In genomic region chr12:86647279-86647678, GRCm38 (mm10) we compare ENCODE assay signal across 12 mouse cellular contexts. TPM values are rescaled to one million over a fixed set of nuclear protein-coding genes. Genes with fewer than 3 reads are reported as not detected.
DNase-seq lines count a peak whose midpoint lies in the region; ATAC-seq lines count a peak whose summit lies in the region.
"Had no signal": no experiment of that assay in that cellular context is flagged by ENCODE, and none has a peak within 500 bp of the region (broad histone marks: within the 10 kb centered on the region; RNA-seq: fewer than 3 reads in every experiment).

No protein-coding gene starts in this region.

- no peaks in the 10 kb centered on the region for H3K9me3 ChIP-seq in heart, embryonic 14.5 days (ENCODE audit: control insufficient read depth, low read length)
- no peaks in the 10 kb centered on the region for H3K9me3 ChIP-seq in neural tube, embryonic 13.5 days
- no peaks in the 10 kb centered on the region for H3K9me3 ChIP-seq in hindbrain, embryonic 16.5 days (ENCODE audit: control insufficient read depth, low read length)
- H3K9me3 ChIP-seq: kidney, embryonic 15.5 days; lung, embryonic 15.5 days had no signal

- peaks cover 24 to 25% of the 10 kb centered on the region in 2 experiments for H3K4me1 ChIP-seq in heart, embryonic 14.5 days (ENCODE audit: control insufficient read depth in 2 of 2, insufficient read depth in 2 of 2, low read length in 2 of 2)
- H3K4me1 ChIP-seq in neural tube, embryonic 13.5 days (replicated peaks) = peaks cover 47% of the 10 kb centered on the region
- H3K4me1 ChIP-seq in hindbrain, embryonic 16.5 days (ENCODE audit: control insufficient read depth, insufficient read depth, low read depth, low read length) = peaks cover 14% of the 10 kb centered on the region

- H3K4me3 ChIP-seq in heart, embryonic 14.5 days (ENCODE audit: control insufficient read depth in 1 of 2, insufficient read depth in 1 of 2, low read depth in 1 of 2, low read length in 2 of 2) = no peak overlapping the region
- H3K4me3 ChIP-seq in neural tube, embryonic 13.5 days = no peak overlapping the region
- H3K4me3 ChIP-seq in hindbrain, embryonic 16.5 days (ENCODE audit: low read length) = no peak overlapping the region
- H3K4me3 ChIP-seq: kidney, embryonic 15.5 days; lung, embryonic 15.5 days; myocyte had no signal

- no peak overlapping the region for H3K4me2 ChIP-seq in heart, embryonic 14.5 days (ENCODE audit: low read length)
- H3K4me2 ChIP-seq in neural tube, embryonic 13.5 days = no peak overlapping the region
- H3K4me2 ChIP-seq in hindbrain, embryonic 16.5 days (ENCODE audit: low read length) = 0 out of 2 replicates have a peak overlapping the region, but pooled peaks have one; percentile 5
- H3K4me2 ChIP-seq: kidney, embryonic 15.5 days; lung, embryonic 15.5 days had no signal

- H3K9ac ChIP-seq in heart, embryonic 14.5 days (ENCODE audit: low read length) = peak overlapping the region; percentile 11; the same call in 1 of the 2 replicates
- no peak overlapping the region for H3K9ac ChIP-seq in neural tube, embryonic 13.5 days
- H3K9ac ChIP-seq in hindbrain, embryonic 16.5 days (ENCODE audit: low read depth, low read length) = no peak overlapping the region
- H3K9ac ChIP-seq: kidney, embryonic 15.5 days; lung, embryonic 15.5 days had no signal

- 45% methylated on average over 9 of the region's 9 CpGs for WGBS in heart, embryonic 14.5 days
- 52% methylated on average over 9 of the region's 9 CpGs for WGBS in neural tube, embryonic 13.5 days
- WGBS in hindbrain, embryonic 16.5 days = 23% methylated on average over 9 of the region's 9 CpGs

- no peak for DNase-seq in heart, postnatal 4 days
- no peak for DNase-seq in neural tube, embryonic 10.5 days (ENCODE audit: extremely low spot score, low spot score)
- DNase-seq in thymus, postnatal 14 days = no peak
- DNase-seq in spleen, postnatal 4 days (ENCODE audit: low spot score in 2 of 2) = no peak
- DNase-seq: thymus, adult 18-20 months had no signal

- H3K27ac ChIP-seq in heart, embryonic 14.5 days (replicated peaks in 1 of 2; ENCODE audit: control insufficient read depth in 1 of 2, insufficient read depth in 1 of 2, low read depth in 2 of 2, low read length in 2 of 2) = peak overlapping the region; percentile 15 to 65
- H3K27ac ChIP-seq in neural tube, embryonic 13.5 days (replicated peaks) = 0 out of 2 replicates have a peak overlapping the region, but pooled peaks have one; percentile 14
- 0 out of 2 replicates have a peak overlapping the region, but pooled peaks have one; percentile 8 for H3K27ac ChIP-seq in hindbrain, embryonic 16.5 days (ENCODE audit: low read depth, low read length)
- H3K27ac ChIP-seq: kidney, embryonic 15.5 days; lung, embryonic 15.5 days had no signal

- no peak for ATAC-seq in heart, embryonic 14.5 days (ENCODE audit: insufficient number of reproducible peaks, insufficient read depth, low FRiP score, low read depth)
- no peak for ATAC-seq in neural tube, embryonic 13.5 days (ENCODE audit: low read depth)
- peak; percentile 7; the same call in 1 of the 2 replicates for ATAC-seq in hindbrain, embryonic 16.5 days
- ATAC-seq in inflammation-experienced regulatory T-cells, adult 6 months = no peak

- H3K36me3 ChIP-seq in heart, embryonic 14.5 days (ENCODE audit: control insufficient read depth, insufficient read depth, low read length) = no peaks in the 10 kb centered on the region
- no peaks in the 10 kb centered on the region for H3K36me3 ChIP-seq in neural tube, embryonic 13.5 days
- no peaks in the 10 kb centered on the region for H3K36me3 ChIP-seq in hindbrain, embryonic 16.5 days (ENCODE audit: control insufficient read depth, insufficient read depth, low read length)
- H3K36me3 ChIP-seq: kidney, embryonic 15.5 days; lung, embryonic 15.5 days had no signal

- H3K27me3 ChIP-seq in heart, embryonic 14.5 days (ENCODE audit: control insufficient read depth, insufficient read depth, low read length) = no peaks in the 10 kb centered on the region
- H3K27me3 ChIP-seq in neural tube, embryonic 13.5 days = no peaks in the 10 kb centered on the region
- H3K27me3 ChIP-seq in hindbrain, embryonic 16.5 days (replicated peaks; ENCODE audit: control insufficient read depth, insufficient read depth, low read length) = no peaks in the 10 kb centered on the region
- H3K27me3 ChIP-seq: kidney, embryonic 15.5 days; lung, embryonic 15.5 days had no signal

RNA-seq across cellular contexts. Expression of gene Vash1, which starts 31.2 kb away (rescaled TPM):
- 10.7 and 11.0 TPM in 2 replicates for polyA plus RNA-seq in heart, embryonic 14.5 days (2014; fragmentation: Nextera tagmentation; extraction: Ambion mirVana)
- 10 to 100 TPM; 53.5 to 56.7 TPM for total RNA-seq in heart, postnatal 4 days (2021)
- polyA plus RNA-seq in neural tube, embryonic 13.5 days (2015; fragmentation: Nextera tagmentation; extraction: Ambion mirVana) = 30.6 and 34.0 TPM in 2 replicates
- 28.3 and 31.5 TPM in 2 replicates for polyA plus RNA-seq in hindbrain, embryonic 16.5 days (2015; fragmentation: Nextera tagmentation; extraction: Ambion mirVana)
- polyA plus RNA-seq in inflammation-experienced regulatory T-cells, adult 6 months (2017; shearing (Covaris generic)) = under 1 TPM in 1 of 3 experiments, not detected in 2; 0.21 TPM
